Mouse (Mus musculus): Measurements from ENCODE around the gene Tjp1. TPM values are rescaled to one million over a fixed set of nuclear protein-coding genes. Genes with fewer than 3 reads are reported as not detected.

Tjp1 gene
- polyA plus RNA-seq, 1 experiment from 2014 or later = 42.0 TPM

DNA sequence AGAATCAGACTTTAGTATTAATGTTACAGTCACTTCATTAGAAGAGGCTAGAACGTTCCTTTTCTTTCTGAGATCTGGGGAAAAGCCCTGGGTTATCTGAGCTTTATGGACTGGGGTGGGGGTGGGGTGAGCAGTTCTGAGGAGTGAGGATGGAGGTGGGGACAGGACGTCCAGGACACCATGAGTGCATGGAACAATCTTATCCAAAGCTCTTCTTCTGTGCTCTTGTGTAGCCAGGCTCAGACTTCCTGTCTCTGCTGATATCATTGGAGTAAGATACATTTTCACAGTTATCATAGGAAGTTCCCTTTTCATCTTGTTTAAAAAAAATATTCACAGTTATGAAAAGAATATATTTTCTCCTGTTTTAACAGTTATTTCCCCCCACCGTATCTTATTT lies 55.5 kb downstream of the Tjp1 start:
- Histone ChIP-seq H3K4me1 (ENCODE audit: insufficient read depth, low read depth, low read length) (peaks cover 5% of the 10 kb centered on the region; the same call in 1 of the 2 replicates), H3K9me3 (ENCODE audit: low read length) (no peaks in the 10 kb centered on the region), H3K36me3 (ENCODE audit: insufficient read depth, low read length) (no peaks in the 10 kb centered on the region), H3K27ac (ENCODE audit: low read length) (no peak overlapping the region), H3K4me2 (replicated peaks; ENCODE audit: low read depth, low read length) (no peak overlapping the region), H3K4me3 (ENCODE audit: low read depth, low read length) (no peak overlapping the region), H3K9ac (replicated peaks; ENCODE audit: low read depth) (no peak overlapping the region), H3K27me3 (replicated peaks; ENCODE audit: insufficient read depth, low read length) (no peaks in the 10 kb centered on the region)
- DNase-seq (ENCODE audit: low spot score) = no peak
- no peak for TF ChIP-seq CTCF (IDR thresholded peaks at IDR 0.05)
- peak; percentile 62; the same call in 1 of the 2 replicates for TF ChIP-seq EP300 (IDR thresholded peaks at IDR 0.05)
- 41% methylated on average over 3 of the region's 3 CpGs for WGBS
- no peak for ATAC-seq

DNA sequence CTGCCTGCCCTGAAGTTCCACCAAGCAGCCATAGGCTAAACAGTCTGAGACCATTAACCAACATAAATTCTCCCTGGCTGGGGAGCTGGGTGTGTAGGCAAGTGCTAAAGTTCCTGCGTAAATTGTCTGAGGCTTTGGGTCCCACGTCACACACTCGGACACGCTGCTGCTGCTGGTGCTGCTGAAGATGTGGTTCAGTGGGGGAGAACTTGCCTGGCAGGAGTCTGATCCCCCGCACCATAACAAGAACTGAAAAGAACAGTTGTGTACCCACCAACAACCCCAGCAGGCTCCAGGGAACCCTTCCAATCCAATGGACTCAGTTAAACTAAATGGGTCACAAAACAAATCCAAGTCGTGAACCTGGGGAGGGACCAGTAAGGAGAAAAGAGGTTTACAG lies 56.2 kb downstream of the Tjp1 start:
- TF ChIP-seq CTCF (IDR thresholded peaks at IDR 0.05) (no peak), EP300 (IDR thresholded peaks at IDR 0.05) (no peak)
- peak overlapping the region; percentile 16; the same call in 1 of the 2 replicates for H3K27ac ChIP-seq (ENCODE audit: low read length)
- H3K9me3 ChIP-seq (ENCODE audit: low read length) = no peaks in the 10 kb centered on the region
- peaks cover 5% of the 10 kb centered on the region; the same call in 1 of the 2 replicates for H3K4me1 ChIP-seq (ENCODE audit: insufficient read depth, low read depth, low read length)
- no peak overlapping the region for H3K4me3 ChIP-seq (ENCODE audit: low read depth, low read length)
- no peak overlapping the region for H3K4me2 ChIP-seq (replicated peaks; ENCODE audit: low read depth, low read length)
- DNase-seq (ENCODE audit: low spot score) (no peak), ATAC-seq (no peak)
- H3K27me3 ChIP-seq (replicated peaks; ENCODE audit: insufficient read depth, low read length) = no peaks in the 10 kb centered on the region
- H3K9ac ChIP-seq (replicated peaks; ENCODE audit: low read depth) = no peak overlapping the region
- no peaks in the 10 kb centered on the region for H3K36me3 ChIP-seq (ENCODE audit: insufficient read depth, low read length)
- 80% methylated on average over 6 of the region's 6 CpGs for WGBS

DNA sequence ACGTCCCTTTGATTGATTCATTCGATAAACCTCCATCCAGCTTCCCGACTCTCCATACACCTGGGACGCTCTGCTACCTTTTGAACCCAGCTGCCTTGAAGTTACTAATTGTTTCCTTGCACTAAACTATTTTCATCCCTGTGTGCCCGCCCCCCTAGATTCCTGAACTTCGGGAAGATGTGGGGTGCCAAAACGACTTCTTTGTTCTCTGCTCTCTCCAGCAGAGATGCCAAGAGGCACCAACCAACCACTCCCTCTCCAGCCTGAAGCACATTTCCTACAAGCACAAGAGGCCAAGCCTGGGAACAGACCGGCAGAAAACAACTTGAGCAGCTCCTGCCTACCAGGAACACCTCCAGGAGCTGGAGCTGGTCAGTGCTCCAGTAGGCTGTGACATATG lies 57.4 kb downstream of the Tjp1 start:
- ATAC-seq = peak; percentile 75
- Histone ChIP-seq H3K9ac (replicated peaks; ENCODE audit: low read depth) (no peak overlapping the region), H3K4me3 (ENCODE audit: low read depth, low read length) (no peak overlapping the region), H3K4me1 (ENCODE audit: insufficient read depth, low read depth, low read length) (peaks cover 5% of the 10 kb centered on the region; the same call in 1 of the 2 replicates), H3K9me3 (ENCODE audit: low read length) (no peaks in the 10 kb centered on the region), H3K4me2 (replicated peaks; ENCODE audit: low read depth, low read length) (0 out of 2 replicates have a peak overlapping the region, but pooled peaks have one; percentile 11), H3K27ac (ENCODE audit: low read length) (peak overlapping the region; percentile 89), H3K27me3 (replicated peaks; ENCODE audit: insufficient read depth, low read length) (no peaks in the 10 kb centered on the region), H3K36me3 (ENCODE audit: insufficient read depth, low read length) (no peaks in the 10 kb centered on the region)
- peak; percentile 86 for DNase-seq (ENCODE audit: low spot score)
- TF ChIP-seq EP300 (IDR thresholded peaks at IDR 0.05) = no peak; the same call in 1 of the 2 replicates
- WGBS = 16% methylated on average over 8 of the region's 8 CpGs

DNA sequence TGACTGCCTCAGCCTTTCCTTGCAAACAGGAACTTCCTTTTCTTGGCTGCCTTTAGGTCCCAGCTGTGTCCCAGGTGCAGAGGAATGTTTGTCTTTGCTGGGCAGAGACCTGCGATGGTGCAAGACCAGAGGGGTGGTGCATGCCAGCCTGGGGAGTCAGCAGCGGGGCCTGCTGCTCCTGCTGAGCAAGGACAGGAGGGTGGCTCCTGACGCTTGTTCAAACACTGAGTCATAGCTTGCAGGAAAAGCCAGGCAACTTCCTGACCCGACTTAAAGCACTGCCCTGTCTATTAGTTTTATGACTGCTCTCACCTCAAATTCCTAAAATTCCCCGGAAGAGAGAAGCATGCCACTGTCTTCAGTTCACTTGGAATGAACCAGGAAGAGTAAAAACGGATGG lies 57.9 kb downstream of the Tjp1 start:
- ATAC-seq (peak; percentile 96), DNase-seq (ENCODE audit: low spot score) (peak; percentile 95)
- Histone ChIP-seq H3K9ac (replicated peaks; ENCODE audit: low read depth) (no peak overlapping the region), H3K27ac (ENCODE audit: low read length) (peak overlapping the region; percentile 89), H3K9me3 (ENCODE audit: low read length) (no peaks in the 10 kb centered on the region), H3K4me3 (ENCODE audit: low read depth, low read length) (no peak overlapping the region), H3K4me2 (replicated peaks; ENCODE audit: low read depth, low read length) (0 out of 2 replicates have a peak overlapping the region, but pooled peaks have one; percentile 11), H3K27me3 (replicated peaks; ENCODE audit: insufficient read depth, low read length) (no peaks in the 10 kb centered on the region), H3K36me3 (ENCODE audit: insufficient read depth, low read length) (no peaks in the 10 kb centered on the region), H3K4me1 (ENCODE audit: insufficient read depth, low read depth, low read length) (peaks cover 5% of the 10 kb centered on the region; the same call in 1 of the 2 replicates)
- TF ChIP-seq EP300 (IDR thresholded peaks at IDR 0.05) = peak; percentile 99
- TF ChIP-seq CTCF (IDR thresholded peaks at IDR 0.05) = peak; percentile 22; the same call in 1 of the 2 replicates
- WGBS = 8% methylated on average over 6 of the region's 6 CpGs

DNA sequence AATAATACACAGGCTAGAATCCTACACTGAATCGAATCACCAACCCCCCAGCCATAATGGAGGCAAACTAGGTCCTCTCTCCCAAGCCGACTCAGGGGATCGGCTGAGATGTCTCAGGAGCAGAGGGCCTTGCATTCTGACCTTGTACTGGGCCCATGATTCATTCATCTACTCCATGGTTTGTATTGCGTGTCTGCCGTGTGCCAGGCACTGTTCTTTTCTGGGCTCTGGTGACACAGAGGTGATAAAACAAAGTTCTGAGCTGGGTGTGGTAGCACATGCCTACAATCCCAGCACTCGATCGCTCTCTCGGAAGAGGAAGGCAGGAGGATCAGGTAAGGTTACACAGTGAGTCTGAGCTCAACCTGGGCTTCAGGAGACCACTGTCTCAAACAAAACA lies 59.4 kb downstream of the Tjp1 start:
- peaks cover 5% of the 10 kb centered on the region; the same call in 1 of the 2 replicates for H3K4me1 ChIP-seq (ENCODE audit: insufficient read depth, low read depth, low read length)
- H3K9ac ChIP-seq (replicated peaks; ENCODE audit: low read depth) = no peak overlapping the region
- no peak overlapping the region for H3K4me2 ChIP-seq (replicated peaks; ENCODE audit: low read depth, low read length)
- H3K9me3 ChIP-seq (ENCODE audit: low read length) = no peaks in the 10 kb centered on the region
- H3K27me3 ChIP-seq (replicated peaks; ENCODE audit: insufficient read depth, low read length) = no peaks in the 10 kb centered on the region
- H3K27ac ChIP-seq (ENCODE audit: low read length) = peak overlapping the region; percentile 89
- 46% methylated on average over 8 of the region's 8 CpGs for WGBS
- ATAC-seq = peak; percentile 32
- no peak for TF ChIP-seq CTCF (IDR thresholded peaks at IDR 0.05)
- peak; percentile 82 for TF ChIP-seq EP300 (IDR thresholded peaks at IDR 0.05)
- peak; percentile 68 for DNase-seq (ENCODE audit: low spot score)
- no peak overlapping the region for H3K4me3 ChIP-seq (ENCODE audit: low read depth, low read length)
- H3K36me3 ChIP-seq (ENCODE audit: insufficient read depth, low read length) = no peaks in the 10 kb centered on the region

DNA sequence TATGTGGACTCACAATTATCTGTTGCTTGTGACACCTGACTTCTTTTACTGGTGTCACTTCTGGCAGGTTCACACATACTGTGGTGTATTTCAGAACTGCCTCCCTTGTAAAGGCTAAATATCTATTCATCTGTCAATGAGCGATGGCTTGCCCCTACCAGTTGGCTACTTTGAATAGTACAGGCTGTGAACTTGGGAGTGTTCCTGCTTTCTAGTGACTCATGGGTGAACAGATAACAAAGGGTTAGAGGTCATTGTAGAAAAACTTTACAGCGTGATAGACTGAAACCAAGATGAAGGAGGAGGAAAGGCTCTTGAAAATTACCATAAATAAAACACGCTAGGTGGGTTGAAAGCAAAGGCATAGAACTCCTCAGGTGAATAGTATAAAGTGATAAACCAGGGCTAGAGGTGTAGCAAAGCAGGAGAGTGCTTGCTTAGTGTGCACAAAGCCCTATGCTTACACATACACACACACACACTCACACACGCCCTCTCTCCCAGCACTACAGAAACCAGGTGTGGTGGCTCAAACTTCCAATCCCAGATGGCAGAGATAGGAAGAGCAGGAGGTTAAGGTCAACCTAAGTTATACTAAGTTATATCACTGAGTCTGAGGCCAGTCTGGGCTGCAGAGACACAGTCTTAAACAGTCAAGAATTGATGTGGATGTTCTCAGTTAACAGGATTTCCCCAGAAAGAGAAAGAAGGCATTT lies 60.1 kb downstream of the Tjp1 start:
- ATAC-seq (no peak), DNase-seq (ENCODE audit: low spot score) (peak; percentile 21)
- H3K36me3 ChIP-seq (ENCODE audit: insufficient read depth, low read length) = no peaks in the 10 kb centered on the region
- H3K27me3 ChIP-seq (replicated peaks; ENCODE audit: insufficient read depth, low read length) = no peaks in the 10 kb centered on the region
- H3K4me1 ChIP-seq (ENCODE audit: insufficient read depth, low read depth, low read length) = peaks cover 5% of the 10 kb centered on the region; the same call in 1 of the 2 replicates
- no peak overlapping the region for H3K9ac ChIP-seq (replicated peaks; ENCODE audit: low read depth)
- peak overlapping the region; percentile 89 for H3K27ac ChIP-seq (ENCODE audit: low read length)
- no peak overlapping the region for H3K4me3 ChIP-seq (ENCODE audit: low read depth, low read length)
- TF ChIP-seq EP300 (IDR thresholded peaks at IDR 0.05) (no peak), CTCF (IDR thresholded peaks at IDR 0.05) (no peak)
- 51% methylated on average over 4 of the region's 4 CpGs for WGBS
- H3K9me3 ChIP-seq (ENCODE audit: low read length) = no peaks in the 10 kb centered on the region
- H3K4me2 ChIP-seq (replicated peaks; ENCODE audit: low read depth, low read length) = no peak overlapping the region
